Mouse (Mus musculus) midbrain, postnatal 0 days (tissue): ENCODE results near the gene Cd47. TPM values are rescaled to one million over a fixed set of nuclear protein-coding genes. Genes with fewer than 3 reads are reported as not detected.
A peak's percentile ranks its signal among the peaks of the same experiment; 100 is the strongest.

ENCODE experiments used
- ATAC-seq: fragments of 200-750 bp; cut with Nextera tagmentation; 2 replicates; pipeline ENCODE4 v1.8.0; 2017; ENCODE audit warnings: moderate number of reproducible peaks, mild to moderate bottlenecking, moderate TSS enrichment, moderate library complexity; ENCODE audit not compliant: low FRiP score
- DNase-seq: peaks from one replicate; pipeline ENCODE4 v3.0.0-alpha.2; 2015; ENCODE audit warnings: low spot score
- H3K27ac ChIP-seq: fragments of 300-500 bp; sonication (generic); 2 replicates; pipeline ENCODE4 v1.5.1; 2014; ENCODE audit warnings: low read depth, mild to moderate bottlenecking, low read length, mixed read lengths
- H3K27me3 ChIP-seq: fragments of 300-500 bp; sonication (generic); 2 replicates; pipeline ENCODE4 v1.6.1; 2014; ENCODE audit warnings: low read length, control low read depth, mixed read lengths; ENCODE audit not compliant: insufficient read depth
- H3K36me3 ChIP-seq: fragments of 300-500 bp; sonication (generic); 2 replicates; pipeline ENCODE4 v1.6.1; 2014; ENCODE audit warnings: low read length, control low read depth, mixed read lengths; ENCODE audit not compliant: insufficient read depth
- H3K4me1 ChIP-seq: fragments of 300-500 bp; sonication (generic); 2 replicates; pipeline ENCODE4 v1.6.1; 2014; ENCODE audit warnings: mild to moderate bottlenecking, control low read depth, antibody characterized with exemption, low read length, mixed read lengths; ENCODE audit not compliant: insufficient read depth
- H3K4me2 ChIP-seq: fragments of 300-500 bp; sonication (generic); 2 replicates; pipeline ENCODE4 v1.6.1; 2014; ENCODE audit warnings: low read depth, mild to moderate bottlenecking, low read length, mixed read lengths; ENCODE audit not compliant: poor library complexity, severe bottlenecking
- H3K4me3 ChIP-seq: fragments of 300-500 bp; sonication (generic); 2 replicates; pipeline ENCODE4 v1.5.1; 2014; ENCODE audit warnings: low read depth, mild to moderate bottlenecking, low read length, moderate library complexity
- H3K9ac ChIP-seq: fragments of 300-500 bp; sonication (generic); replicated peaks from 2 replicates; pipeline ENCODE4 v1.6.1; 2014; ENCODE audit warnings: mild to moderate bottlenecking, low read length, moderate library complexity, mixed read lengths; ENCODE audit not compliant: poor library complexity, severe bottlenecking
- H3K9me3 ChIP-seq: fragments of 300-500 bp; sonication (generic); 2 replicates; pipeline ENCODE4 v1.6.1; 2016; ENCODE audit warnings: low read length, control low read depth
- CTCF ChIP-seq: IDR thresholded peaks from 2 replicates; pipeline ENCODE4 v1.5.1; 2016; ENCODE audit warnings: antibody characterized with exemption, mild to moderate bottlenecking
- WGBS: fragments of 180-500 bp; shearing (Covaris S2); extraction: QIAGEN DNeasy Blood & Tissue Kit; methylation state at CpG from one replicate; pipeline ENCODE4 v1.1.7; 2014; 5-methylcytosine and 5-hydroxymethylcytosine counted together
- polyA plus RNA-seq: library from polyadenylated mRNA; unstranded; fragments of >200 nt; fragmentation: Nextera tagmentation; extraction: Ambion mirVana; gene quantifications from 2 replicates; pipeline ENCODE4 v1.2.1, GENCODE M21; 2015
- total RNA-seq: library from RNA; depleted of rRNA; stranded (reverse); fragments of >200 nt; gene quantifications from 2 replicates; pipeline ENCODE4 v1.2.3, GENCODE M21; 2014

The Cd47 gene
- total and polyA plus RNA-seq, 2 experiments from 2014 or later = 30.5 to 185 TPM

DNA sequence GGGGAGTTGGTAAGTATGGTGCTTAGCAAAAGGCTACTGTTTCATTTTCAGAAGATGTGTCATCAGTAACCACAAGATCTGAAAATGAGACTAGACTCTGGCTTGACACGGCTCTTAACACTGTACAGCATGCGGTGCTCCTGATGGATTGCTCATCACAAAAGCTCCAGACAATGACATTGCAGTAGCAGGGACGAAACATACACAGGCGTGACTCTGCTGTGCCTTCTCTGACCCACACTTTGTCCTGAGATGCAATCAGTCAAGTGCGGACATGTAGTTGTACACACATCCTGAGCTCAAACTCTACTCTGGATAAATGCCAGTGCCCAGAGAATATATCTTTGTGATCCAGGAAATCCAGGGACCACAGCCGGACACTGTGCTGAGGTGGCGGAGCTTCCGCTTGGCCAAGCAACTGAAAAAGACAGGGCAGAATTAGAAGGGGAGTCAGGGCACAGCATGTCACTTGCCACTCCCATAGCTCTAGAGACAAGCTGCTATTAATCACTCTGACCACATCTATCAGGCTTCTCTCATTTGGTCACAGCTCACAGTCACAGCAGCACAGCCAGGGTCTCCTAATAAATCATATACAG is 151.7 kb downstream of the Cd47 start:
- no peaks in the 10 kb centered on the region for H3K36me3 ChIP-seq
- no peaks in the 10 kb centered on the region for H3K27me3 ChIP-seq
- ATAC-seq = no peak
- peak; percentile 31 for DNase-seq
- whole genome bisulfite sequencing = 85% methylated on average over 8 of the region's 8 CpGs
- no peak overlapping the region for H3K4me3 ChIP-seq
- H3K27ac ChIP-seq = no peak overlapping the region
- no peak overlapping the region for H3K4me2 ChIP-seq
- H3K4me1 ChIP-seq = no peaks in the 10 kb centered on the region
- H3K9me3 ChIP-seq = no peaks in the 10 kb centered on the region
- TF ChIP-seq CTCF = no peak
- H3K9ac ChIP-seq = no peak overlapping the region

DNA sequence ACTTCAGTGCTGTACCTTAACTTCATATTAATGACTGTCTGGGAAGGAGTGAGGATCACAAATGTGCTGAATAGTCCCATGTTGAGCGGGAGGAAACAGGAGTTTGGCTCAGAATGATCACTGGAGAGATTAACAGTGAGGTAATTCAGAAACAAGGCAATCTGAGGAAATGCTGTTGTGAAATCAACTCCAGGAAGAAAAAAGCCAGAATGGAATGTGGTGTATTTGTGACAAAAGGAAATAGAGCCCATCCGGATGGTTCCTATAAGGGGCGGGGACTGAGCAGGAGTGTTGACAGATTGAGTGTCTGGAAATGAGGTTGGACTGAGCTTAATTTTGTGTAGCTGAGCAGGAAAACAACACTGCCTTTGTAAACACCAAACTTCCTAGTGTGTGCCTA is 153.5 kb downstream of the Cd47 start:
- TF ChIP-seq CTCF = no peak
- DNase-seq = no peak
- H3K27me3 ChIP-seq = no peaks in the 10 kb centered on the region
- no peaks in the 10 kb centered on the region for H3K36me3 ChIP-seq
- H3K4me2 ChIP-seq = no peak overlapping the region
- WGBS = 82% methylated on average over 3 of the region's 3 CpGs
- H3K9ac ChIP-seq = no peak overlapping the region
- no peaks in the 10 kb centered on the region for H3K9me3 ChIP-seq
- H3K4me3 ChIP-seq = no peak overlapping the region
- no peak for ATAC-seq
- H3K4me1 ChIP-seq = no peaks in the 10 kb centered on the region
- H3K27ac ChIP-seq = no peak overlapping the region

DNA sequence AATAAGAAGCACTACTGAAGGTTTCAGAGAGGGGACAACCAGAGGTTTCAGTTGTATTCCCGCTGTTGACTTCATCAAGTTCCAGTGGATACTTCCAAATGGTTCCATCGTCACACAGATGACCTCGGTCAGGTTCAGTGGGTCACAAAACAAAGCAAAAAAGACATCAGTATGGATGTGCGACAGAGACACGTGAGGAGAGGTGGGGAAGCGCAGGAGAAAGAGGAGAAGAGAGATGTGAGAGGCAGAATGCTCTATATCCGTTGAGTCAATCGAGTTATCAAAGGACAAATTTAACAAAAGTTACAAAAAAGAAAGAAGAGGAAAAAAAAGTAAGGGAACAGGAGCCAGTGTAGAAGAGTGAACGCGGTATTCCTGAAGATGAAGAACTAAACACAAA is 154.6 kb downstream of the Cd47 start:
- TF ChIP-seq CTCF = no peak
- Histone ChIP-seq H3K9me3 (no peaks in the 10 kb centered on the region), H3K27me3 (no peaks in the 10 kb centered on the region)

DNA sequence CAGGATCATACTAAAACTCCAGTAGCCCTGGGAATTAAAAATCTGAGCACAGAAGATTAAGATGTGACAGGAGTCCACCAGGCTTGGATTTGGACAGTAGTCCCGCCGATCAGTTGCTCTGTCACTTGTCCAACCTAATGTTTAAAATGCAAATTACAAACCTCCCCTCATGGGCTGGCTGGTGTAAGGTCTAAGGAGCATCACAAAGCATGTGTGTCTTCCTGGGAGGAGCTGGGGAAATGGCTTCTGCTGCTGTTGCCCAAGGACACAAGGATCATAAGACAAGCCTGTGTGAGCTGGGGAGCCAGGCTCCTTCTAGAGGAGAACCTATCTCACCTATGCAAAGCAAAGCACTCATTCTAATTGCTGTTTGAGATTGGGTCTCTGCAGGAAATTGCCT is 155.0 kb downstream of the Cd47 start:
- H3K4me1 ChIP-seq = no peaks in the 10 kb centered on the region
- no peak overlapping the region for H3K4me2 ChIP-seq
- H3K9me3 ChIP-seq = no peaks in the 10 kb centered on the region
- no peak overlapping the region for H3K9ac ChIP-seq
- no peaks in the 10 kb centered on the region for H3K36me3 ChIP-seq
- ATAC-seq (no peak), DNase-seq (no peak)
- H3K4me3 ChIP-seq = no peak overlapping the region
- TF ChIP-seq CTCF = no peak
- H3K27ac ChIP-seq = no peak overlapping the region
- 75% methylated on average over 2 of the region's 2 CpGs for WGBS
- H3K27me3 ChIP-seq = no peaks in the 10 kb centered on the region

More for the DNA sequence above, 154.6 kb downstream of the Cd47 start:
- DNase-seq (no peak), ATAC-seq (no peak)
- Histone ChIP-seq H3K4me2 (no peak overlapping the region), H3K9ac (no peak overlapping the region), H3K4me3 (no peak overlapping the region), H3K4me1 (no peaks in the 10 kb centered on the region), H3K27ac (no peak overlapping the region), H3K36me3 (no peaks in the 10 kb centered on the region)
- 95% methylated on average over 10 of the region's 10 CpGs for WGBS

DNA sequence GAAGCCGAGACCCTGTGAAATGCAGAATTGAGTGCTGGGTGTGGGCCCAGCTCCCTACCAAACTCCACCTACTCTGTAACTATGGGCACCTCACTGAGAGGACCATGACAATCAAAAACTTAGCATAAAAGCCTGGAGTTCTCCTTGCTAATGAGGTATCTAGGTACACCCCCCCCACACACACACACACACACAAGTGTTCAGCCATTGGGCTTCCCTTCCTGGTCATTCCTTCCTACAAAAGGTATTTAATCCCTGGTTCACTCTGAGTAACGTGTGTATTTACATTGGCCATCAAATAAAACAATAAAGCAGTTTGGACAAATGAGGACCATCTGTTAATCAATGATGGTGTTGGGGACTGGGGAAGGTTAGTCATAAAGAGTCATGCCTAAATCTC is 155.6 kb downstream of the Cd47 start:
- Histone ChIP-seq H3K36me3 (no peaks in the 10 kb centered on the region), H3K9me3 (no peaks in the 10 kb centered on the region), H3K9ac (no peak overlapping the region), H3K4me2 (no peak overlapping the region), H3K4me1 (no peaks in the 10 kb centered on the region), H3K27me3 (no peaks in the 10 kb centered on the region), H3K27ac (no peak overlapping the region), H3K4me3 (no peak overlapping the region)
- no peak for DNase-seq
- WGBS = 87% methylated on average over 2 of the region's 2 CpGs
- ATAC-seq = no peak
- no peak for TF ChIP-seq CTCF

DNA sequence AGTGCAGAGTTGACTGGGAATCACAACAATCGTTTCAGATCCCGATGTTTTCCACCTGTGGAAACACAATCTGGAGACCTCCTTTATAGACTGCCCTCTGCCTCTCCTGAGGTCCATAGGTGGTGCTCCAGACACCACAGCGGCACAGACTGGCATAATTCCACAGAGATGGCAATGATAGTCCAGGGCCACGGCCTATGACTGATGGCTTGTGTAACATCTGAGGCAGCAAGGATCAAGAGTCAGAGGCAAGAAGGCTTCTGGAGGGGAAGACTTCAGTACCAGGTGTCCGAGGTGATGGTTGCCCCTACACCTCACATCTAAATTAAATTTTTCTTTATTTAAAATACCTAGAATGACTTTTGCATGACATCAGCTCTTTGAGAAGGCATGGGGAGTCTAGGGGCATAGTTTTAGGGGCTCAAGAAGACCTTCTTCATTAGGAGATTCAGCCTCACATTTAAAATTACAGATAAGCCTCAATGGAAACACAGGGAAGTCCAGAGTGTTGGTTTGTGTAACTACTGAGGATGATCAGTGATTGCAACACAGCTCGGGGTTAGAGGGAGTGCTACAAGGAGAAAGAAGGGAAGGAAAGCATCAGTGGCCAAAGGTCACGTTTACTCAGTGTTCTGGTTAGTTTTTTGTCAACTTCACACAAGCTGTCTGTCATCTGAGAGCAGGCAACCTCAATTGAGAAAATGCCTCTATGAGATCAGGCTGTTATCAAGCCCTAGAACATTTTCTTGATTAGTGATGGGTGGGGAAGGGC is 156.4 kb downstream of the Cd47 start:
- Histone ChIP-seq H3K4me3 (no peak overlapping the region), H3K27me3 (no peaks in the 10 kb centered on the region), H3K36me3 (no peaks in the 10 kb centered on the region), H3K9ac (no peak overlapping the region), H3K9me3 (no peaks in the 10 kb centered on the region), H3K4me2 (no peak overlapping the region), H3K4me1 (no peaks in the 10 kb centered on the region), H3K27ac (no peak overlapping the region)
- no peak for TF ChIP-seq CTCF
- no peak for DNase-seq
- WGBS = 91% methylated on average over 7 of the region's 7 CpGs
- no peak for ATAC-seq
